Mouse (Mus musculus): ENCODE data around the gene Onecut3.

DNA sequence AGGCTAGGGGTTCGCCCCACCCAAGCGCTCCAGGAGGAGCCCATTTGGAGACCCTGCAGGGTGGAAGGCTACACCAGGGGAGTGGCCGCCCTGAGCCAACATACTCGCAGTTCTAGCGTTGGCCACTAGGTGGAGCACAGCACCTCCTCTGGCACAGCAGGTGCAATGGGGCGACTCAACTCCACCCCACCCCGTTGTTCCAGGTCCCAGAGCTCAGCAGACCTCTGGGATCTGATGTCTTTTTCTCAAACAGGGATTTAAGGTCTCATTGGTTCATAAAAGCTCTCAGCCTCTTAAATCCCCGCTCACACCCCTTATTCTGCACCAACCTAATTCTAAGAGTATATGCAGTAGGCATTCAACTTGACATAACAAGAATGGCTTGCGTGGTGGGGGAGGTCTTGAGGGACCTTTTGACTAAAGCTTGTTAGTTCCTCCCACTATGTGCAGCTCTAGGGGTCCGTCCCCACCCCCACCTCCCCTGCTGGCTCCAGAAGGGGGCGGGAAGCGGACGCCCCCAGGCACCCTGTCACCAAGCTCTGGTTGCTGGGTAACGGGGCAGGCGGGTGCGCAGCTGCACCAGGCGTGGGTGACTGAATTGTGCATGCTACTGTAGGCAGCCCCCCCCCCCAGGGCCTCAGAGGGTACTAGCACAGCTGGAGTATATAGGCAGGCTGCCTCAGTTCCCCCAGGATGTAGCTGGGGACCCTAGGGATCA is 71.9 kb downstream of the Onecut3 start:
- TF ChIP-seq CTCF (IDR thresholded peaks at IDR 0.05; ENCODE audit: borderline replicate concordance, control insufficient read depth, extremely low read depth, insufficient read depth, low read length, poor library complexity): peak; percentile 94; the same call in 1 of the 2 replicates
- no peak for TF ChIP-seq POLR2A (IDR thresholded peaks at IDR 0.05; ENCODE audit: control insufficient read depth, extremely low read depth, insufficient read depth, low read length, poor library complexity)
